Mouse (Mus musculus) adrenal gland, postnatal 36 days (tissue): ENCODE results near the gene Adgrg6. TPM values are rescaled to one million over a fixed set of nuclear protein-coding genes. Genes with fewer than 3 reads are reported as not detected.

Experiments used
- DNase-seq, 2 experiments: peaks; one replicate each; pipeline ENCODE4 v3.0.0; 2021; ENCODE audit warnings: mixed read lengths in 1 of 2
- total RNA-seq, 2 experiments: library from RNA; stranded (reverse); gene quantifications; 2 replicates each; pipeline ENCODE4 v1.2.3; 2021

The Adgrg6 gene
- total RNA-seq, 2 experiments from 2014 or later, result 1.4 to 1.5 TPM

DNA sequence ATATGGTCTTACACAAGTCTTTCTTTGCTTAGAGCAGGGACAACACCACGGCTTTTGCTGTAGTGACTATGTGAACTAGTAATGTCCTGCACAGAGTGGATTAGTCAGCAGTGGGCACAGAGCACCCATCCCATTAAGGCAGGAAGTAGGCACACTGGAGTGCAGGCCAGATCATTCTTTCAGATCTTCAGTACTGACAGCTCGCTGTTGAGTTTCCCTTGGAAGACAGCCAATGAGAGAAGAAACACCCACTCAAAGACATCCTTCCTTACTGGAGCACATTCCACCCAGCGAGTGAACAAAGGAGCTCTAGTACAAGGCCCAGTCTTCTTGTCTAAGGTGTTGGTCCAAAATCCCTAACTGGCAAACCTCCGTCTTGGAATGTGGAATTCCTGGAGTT is 53.6 kb downstream of the Adgrg6 start:
- DNase-seq, result no peak

DNA sequence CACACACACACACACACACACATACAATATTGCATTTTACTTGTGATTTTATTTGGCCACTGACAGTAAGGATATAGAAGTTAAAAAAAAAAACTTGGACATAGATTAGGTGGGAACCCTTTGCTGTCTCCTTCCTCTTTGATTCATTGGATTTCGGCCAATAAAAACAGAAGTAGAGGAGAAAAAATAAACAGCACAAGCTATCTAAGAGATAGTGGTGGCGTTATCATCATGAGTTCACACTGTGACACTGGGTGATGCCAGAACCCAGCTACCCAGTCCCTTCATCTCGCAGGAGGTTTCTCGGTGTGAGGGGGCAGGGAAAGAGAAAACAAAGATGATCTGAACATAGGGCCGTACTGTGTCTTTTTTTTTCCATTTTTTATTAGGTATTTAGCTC is 62.2 kb downstream of the Adgrg6 start:
- no peak for DNase-seq

DNA sequence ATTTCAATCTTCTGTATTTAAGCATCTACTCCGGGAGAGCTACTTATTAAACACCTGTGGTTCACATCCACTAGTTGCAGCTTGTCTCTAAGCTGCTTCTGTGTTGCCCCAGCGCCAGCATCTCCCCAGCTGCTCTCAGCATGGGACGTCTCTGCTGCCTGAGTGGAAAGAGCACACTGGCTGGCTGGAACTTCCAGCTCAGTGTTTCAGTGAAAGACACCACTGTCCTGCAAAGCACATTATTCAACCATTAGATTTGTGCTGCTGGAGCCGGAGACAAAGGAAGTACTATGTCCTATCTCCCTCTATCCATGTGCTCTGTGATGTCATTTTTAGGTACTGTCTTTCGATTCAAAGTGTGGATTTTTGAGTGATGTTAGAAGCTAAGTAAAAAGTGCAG is 63.0 kb downstream of the Adgrg6 start:
- DNase-seq, result no peak

DNA sequence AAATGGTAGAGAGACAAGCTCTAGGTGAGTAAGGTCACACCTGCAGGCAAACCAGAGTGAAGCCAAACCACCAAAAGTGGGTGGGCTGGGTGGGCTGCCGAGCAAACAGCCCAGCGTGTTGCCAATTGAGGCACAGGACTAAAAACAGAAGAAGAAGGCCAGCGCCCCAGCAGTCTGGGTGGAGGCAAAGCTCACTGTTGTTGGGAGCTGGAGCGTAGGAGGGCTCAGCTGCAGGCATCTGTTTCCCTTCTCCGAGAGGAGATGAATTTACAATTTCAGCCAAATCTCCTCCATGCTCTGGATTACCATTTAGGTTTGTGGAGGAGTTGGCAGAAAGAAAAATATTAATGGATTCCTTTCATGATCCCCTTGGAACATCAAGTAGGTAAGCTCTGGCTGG is 64.5 kb downstream of the Adgrg6 start:
- DNase-seq, result no peak

- DNase-seq, result no peak
These were observed 69.1 kb downstream of the Adgrg6 start for GRCm38 (mm10) chr10:14476393-14476792.

- DNase-seq, result no peak
These were observed 69.8 kb downstream of the Adgrg6 start for GRCm38 (mm10) chr10:14475641-14476040.

GRCm38 (mm10) chr10:14474541-14475305 is 70.7 kb downstream of the Adgrg6 start:
- peak in 1 of 2 experiments; percentile 7 for DNase-seq

DNA sequence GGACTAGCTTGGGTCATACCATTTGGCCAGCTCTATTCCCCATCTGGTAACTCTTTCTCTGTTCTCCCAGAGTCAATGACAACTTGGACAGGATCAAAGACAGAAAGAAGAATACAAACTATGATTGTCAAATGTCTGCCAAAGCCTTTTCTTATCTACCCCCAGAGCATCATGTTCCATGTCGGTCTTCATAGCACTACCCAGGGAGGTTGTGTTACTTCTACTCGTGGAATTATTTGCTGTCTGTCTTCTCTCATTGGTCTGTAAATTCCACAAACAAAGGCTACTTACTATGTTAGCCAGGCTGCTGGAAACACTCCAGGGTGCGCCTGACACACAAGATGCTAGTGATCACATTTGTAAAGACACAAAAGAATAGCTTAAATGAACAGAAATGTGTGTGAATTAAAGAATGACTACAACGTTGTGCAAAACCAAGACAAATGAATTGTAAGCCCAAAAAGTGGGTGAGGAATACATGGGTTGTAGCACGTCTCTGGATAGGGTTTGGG is 74.4 kb downstream of the Adgrg6 start:
- no peak for DNase-seq

GRCm38 (mm10) chr10:14468623-14469022 is 76.8 kb downstream of the Adgrg6 start:
- no peak for DNase-seq

GRCm38 (mm10) chr10:14463796-14464511 is 81.5 kb downstream of the Adgrg6 start:
- DNase-seq, result no peak

DNA sequence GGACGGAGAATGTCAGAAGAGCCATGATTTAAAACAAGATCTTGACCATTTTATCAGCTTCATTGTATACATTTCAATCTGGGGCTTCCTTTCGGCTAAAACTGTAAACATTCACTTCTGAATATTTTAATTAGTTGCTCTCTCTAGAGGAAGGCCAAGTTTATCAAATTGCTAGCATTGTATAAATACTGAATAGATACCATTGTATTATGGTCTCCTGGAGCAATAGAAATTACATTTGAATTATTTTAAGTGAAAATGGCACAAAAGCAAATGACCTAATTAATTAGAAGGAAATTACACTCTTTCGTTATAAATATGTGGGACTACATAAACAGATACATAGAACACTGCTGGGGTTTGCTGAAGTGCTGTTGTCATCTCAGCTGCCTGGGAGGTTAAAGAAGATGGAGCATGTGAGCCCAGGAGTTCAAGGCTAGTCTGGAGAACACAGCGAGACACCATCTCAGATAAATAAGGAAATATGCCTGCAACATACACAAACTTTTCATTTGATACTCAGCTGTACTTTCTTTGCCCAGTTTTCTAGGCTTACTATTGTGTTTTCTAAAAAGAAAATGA is 84.4 kb downstream of the Adgrg6 start:
- no peak for DNase-seq

- DNase-seq, result no peak
These were observed 85.1 kb downstream of the Adgrg6 start for GRCm38 (mm10) chr10:14460252-14460932.

DNA sequence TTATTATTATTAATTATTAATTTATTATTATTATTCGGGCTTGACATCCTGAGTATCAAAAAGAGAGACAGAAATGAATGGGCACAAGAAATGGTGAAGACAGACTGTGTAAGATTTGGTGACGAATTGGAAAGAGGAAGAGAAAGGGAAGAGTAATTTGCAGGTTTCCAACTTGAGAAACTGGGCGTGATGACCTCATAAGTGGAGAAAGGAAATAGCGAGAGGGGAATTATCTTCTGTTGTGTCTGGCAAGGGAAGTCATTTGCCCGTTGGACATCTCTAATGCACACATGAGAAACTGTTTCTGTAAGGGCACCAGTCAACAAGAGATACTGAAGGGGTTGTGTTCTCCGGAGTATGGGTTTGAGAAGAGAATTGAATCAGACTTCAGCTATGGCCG is 85.6 kb downstream of the Adgrg6 start:
- DNase-seq, result no peak

DNA sequence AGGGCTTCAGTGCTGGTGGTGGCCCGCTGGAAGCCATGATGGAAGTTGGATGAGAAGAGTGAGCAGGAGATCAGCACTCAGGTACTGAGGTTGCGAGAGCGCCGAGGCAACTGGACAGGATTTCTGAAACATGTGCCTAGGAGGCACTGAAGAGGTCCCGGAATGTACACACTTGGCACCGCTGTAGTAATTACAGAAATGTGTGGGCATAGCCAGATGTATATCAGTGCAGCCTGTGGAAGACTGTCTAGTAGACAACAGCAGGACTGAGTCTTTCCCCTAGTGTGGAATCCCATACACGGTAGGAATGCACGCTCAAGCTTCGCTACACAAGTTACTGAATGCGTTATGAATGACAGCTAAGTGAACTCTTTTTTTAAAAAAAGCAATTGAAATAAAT is 86.1 kb downstream of the Adgrg6 start:
- no peak for DNase-seq

DNA sequence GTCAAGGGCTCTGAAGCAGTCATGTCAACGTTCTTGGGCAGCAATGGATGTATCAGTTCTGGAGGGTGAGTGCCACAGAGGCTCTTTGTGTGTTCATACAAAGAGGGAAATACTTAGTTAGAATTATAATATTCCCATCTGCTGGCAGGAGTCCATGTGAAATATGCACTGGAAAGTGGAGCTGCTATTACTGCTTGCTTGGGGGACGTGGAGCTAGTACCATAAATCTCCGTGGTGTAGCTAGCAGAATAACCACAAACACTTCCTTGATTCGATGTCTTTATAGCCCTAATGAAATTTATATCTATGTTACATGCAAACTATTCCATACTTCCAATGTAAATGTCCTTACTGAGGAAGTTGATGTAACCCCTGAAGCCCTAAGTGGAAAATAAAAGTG is 91.0 kb downstream of the Adgrg6 start:
- no peak for DNase-seq

GRCm38 (mm10) chr10:14451811-14452210 is 93.6 kb downstream of the Adgrg6 start:
- DNase-seq, result no peak

GRCm38 (mm10) chr10:14450073-14450472 is 95.4 kb downstream of the Adgrg6 start:
- no peak for DNase-seq

DNA sequence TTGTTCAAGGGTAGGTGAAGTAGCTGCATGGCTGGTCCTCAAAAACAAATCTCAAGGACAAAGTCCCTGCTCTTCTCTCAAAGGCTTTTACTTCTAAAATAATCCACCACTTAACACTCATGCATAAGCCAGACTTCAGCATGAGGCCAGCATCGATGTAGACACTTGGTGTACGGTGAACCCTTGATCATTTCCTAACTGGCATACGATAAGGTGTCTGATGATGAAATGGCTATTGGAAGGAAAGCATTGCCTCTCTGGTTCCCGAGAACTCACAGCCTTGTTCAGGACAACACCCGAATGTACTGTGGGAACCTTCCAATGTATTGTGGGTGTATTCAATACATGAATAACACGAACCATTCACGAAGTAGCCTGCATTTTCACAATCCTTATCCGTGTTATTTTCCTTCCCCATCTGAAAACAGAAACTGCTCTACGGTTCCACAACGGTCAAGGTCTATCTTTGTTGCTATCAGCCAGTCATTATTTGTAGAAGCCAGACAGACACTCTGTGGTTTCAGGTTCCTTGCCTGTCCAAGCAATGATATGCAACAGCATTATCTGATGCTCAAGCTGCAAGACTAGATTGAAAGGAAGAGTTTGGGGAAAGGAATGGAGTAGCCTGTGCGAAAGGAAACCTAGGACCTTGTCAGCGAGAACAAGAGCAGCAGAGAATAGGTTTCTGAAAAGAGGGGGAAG is 99.7 kb downstream of the Adgrg6 start:
- DNase-seq, result no peak

DNA sequence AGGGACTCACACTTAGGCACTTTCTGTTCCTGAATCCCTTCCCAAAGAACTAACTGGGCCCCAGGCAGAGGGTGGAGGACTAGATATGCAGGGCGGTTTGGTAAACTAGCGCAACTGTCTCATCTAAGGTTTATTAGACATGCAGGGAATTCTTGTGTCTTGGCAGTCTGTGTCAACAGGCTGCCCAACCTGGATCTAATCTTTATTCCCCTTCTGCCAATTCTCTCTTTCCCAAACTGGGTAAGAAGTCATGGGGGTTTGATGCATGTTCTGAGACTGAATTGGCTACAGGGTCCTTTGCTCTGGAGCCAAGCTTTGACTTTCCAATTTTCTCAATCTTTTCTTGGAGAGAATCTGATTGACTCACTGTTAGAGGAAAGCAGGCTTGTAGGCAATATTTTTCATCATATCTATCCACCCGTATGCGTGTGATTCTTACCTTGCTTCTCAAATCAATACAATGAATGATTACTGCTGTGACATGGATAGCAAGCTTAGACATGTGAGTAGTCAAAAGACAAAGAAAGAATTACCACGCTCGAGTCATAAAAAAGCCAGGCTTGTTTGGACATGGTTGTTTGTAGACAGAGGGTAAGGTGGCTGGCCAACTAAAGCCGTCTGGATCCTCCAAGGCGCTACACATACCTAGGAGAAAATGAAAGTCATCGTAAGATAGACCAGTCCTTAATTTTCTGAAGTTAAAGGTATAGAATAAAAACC is 104.4 kb downstream of the Adgrg6 start:
- no peak for DNase-seq

- peak; percentile 7 to 31 for DNase-seq
These were observed 141.4 kb downstream of the Adgrg6 start for GRCm38 (mm10) chr10:14404070-14404469.

DNA sequence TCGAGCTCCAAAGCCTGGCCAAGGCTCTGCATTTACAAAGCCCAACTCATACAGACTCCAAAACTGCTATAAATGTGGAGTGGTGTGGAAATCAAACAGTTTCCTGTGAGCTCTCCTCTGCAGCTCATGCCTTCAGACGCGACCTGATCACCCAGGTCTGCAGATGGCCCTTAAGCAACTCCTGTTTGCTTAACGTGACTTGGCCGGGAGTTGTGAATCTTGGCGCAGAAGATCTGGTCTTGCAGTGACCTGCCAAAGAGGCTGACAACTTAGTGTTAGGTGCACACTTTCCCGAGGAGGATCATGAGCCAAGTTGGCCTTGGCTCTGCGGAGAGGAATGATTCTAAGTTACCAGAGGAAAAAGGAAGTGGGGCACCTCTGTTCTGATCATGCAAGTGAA is 143.7 kb downstream of the Adgrg6 start:
- peak; percentile 11 to 22 for DNase-seq
